Mouse (Mus musculus): ENCODE measurements around the gene Rbm6. TPM values are rescaled to one million over a fixed set of nuclear protein-coding genes. Genes with fewer than 3 reads are reported as not detected.

Gene Rbm6
- total and polyA plus RNA-seq, 2 experiments, result 9.9 to 34.4 TPM

DNA sequence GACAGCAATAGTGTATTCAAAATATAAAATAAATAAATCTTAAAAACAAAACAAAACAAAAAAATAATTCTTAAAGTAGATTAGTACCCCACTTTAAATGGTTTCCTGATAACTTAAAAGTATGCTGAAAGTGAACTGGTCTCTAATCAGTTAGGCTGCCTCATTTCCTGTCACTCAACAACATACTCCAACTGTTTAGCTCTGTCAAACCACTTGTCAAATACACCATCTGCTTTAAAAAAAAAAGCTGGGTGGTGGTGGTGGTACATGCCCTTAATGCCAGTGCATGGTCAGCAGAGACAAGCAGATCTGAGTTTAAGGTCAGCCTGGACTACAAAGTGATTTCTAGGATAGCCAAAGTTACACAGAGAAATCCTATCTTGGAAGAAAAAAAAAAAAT, 96.2 kb downstream of the Rbm6 start:
- no peak overlapping the region for H3K4me3 ChIP-seq (ENCODE audit: insufficient read depth, low read depth, low read length)
- no peak for TF ChIP-seq CTCF (IDR thresholded peaks at IDR 0.05; ENCODE audit: low read depth, low read length)
- no peak for TF ChIP-seq POLR2A (IDR thresholded peaks at IDR 0.05; ENCODE audit: extremely low read depth, insufficient read depth, low read length)
- no peak for DNase-seq (ENCODE audit: extremely low read depth, low read depth, low spot score)
- H3K27ac ChIP-seq (replicated peaks; ENCODE audit: insufficient read depth, low read depth, low read length), result no peak overlapping the region
- no peak overlapping the region for H3K9ac ChIP-seq (ENCODE audit: low read depth, low read length)
- H3K4me1 ChIP-seq (ENCODE audit: control insufficient read depth, insufficient read depth, low read length), result no peaks in the 10 kb centered on the region
- no peaks in the 10 kb centered on the region for H3K79me2 ChIP-seq (ENCODE audit: control insufficient read depth, insufficient read depth, low read length)
- no peaks in the 10 kb centered on the region for H3K27me3 ChIP-seq (ENCODE audit: control insufficient read depth, insufficient read depth, low read length)
- peaks cover 61% of the 10 kb centered on the region for H3K36me3 ChIP-seq (ENCODE audit: control insufficient read depth, insufficient read depth, low read length)

DNA sequence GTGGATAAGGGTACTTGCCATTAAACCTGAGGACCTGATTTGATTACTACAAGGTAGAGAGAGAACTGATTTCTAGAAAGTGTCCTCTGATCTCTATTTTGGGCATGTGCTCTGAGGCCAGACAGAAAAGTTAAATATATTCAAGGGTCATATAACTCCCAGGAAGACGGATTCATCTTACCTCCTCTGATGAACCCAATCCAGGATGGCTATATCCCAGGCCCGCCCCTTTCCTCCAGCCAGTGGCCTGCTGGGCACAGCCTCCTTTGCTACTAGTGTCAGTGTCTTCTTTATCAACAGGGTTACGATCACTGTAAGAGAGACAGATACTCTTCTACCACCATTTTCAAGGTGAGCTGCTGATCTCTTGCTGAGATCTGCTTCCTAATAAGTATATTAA, 98.6 kb downstream of the Rbm6 start:
- peaks cover 7% of the 10 kb centered on the region; the same call in 1 of the 2 replicates for H3K4me1 ChIP-seq (ENCODE audit: control insufficient read depth, insufficient read depth, low read length)
- TF ChIP-seq CTCF (IDR thresholded peaks at IDR 0.05; ENCODE audit: low read depth, low read length) (no peak), POLR2A (IDR thresholded peaks at IDR 0.05; ENCODE audit: extremely low read depth, insufficient read depth, low read length) (no peak)
- DNase-seq (ENCODE audit: extremely low read depth, low read depth, low spot score), result no peak
- peaks cover 45% of the 10 kb centered on the region for H3K36me3 ChIP-seq (ENCODE audit: control insufficient read depth, insufficient read depth, low read length)
- H3K79me2 ChIP-seq (ENCODE audit: control insufficient read depth, insufficient read depth, low read length), result peaks cover 9% of the 10 kb centered on the region; the same call in 1 of the 2 replicates
- no peak overlapping the region for H3K4me3 ChIP-seq (ENCODE audit: insufficient read depth, low read depth, low read length)
- no peak overlapping the region for H3K9ac ChIP-seq (ENCODE audit: low read depth, low read length)
- H3K27ac ChIP-seq (replicated peaks; ENCODE audit: insufficient read depth, low read depth, low read length), result no peak overlapping the region
- WGBS, result 91% methylated on average over 3 of the region's 3 CpGs
- no peaks in the 10 kb centered on the region for H3K27me3 ChIP-seq (ENCODE audit: control insufficient read depth, insufficient read depth, low read length)

DNA sequence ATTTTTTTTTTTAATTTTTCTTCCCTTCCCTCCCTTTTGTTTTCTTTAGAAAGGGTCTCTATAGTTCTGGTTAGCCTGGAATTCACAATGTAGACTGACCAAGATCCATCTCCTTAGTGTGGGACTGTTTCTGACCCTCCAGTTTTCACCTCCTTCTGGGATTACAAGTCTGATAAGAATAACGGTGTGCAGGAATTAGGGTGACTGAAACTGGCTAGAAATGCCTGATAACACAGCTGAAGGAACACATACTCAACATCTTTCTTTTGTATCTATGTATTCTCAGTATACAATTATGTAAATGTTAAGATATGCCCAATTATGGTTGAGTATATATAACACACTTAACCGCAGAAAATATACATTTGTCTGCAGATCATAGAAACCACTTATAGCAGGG, 101.3 kb downstream of the Rbm6 start:
- Histone ChIP-seq H3K27me3 (ENCODE audit: control insufficient read depth, insufficient read depth, low read length) (no peaks in the 10 kb centered on the region), H3K79me2 (ENCODE audit: control insufficient read depth, insufficient read depth, low read length) (peaks cover 18% of the 10 kb centered on the region; the same call in 1 of the 2 replicates), H3K4me3 (ENCODE audit: insufficient read depth, low read depth, low read length) (no peak overlapping the region), H3K36me3 (ENCODE audit: control insufficient read depth, insufficient read depth, low read length) (peaks cover 51% of the 10 kb centered on the region), H3K27ac (replicated peaks; ENCODE audit: insufficient read depth, low read depth, low read length) (no peak overlapping the region), H3K9ac (ENCODE audit: low read depth, low read length) (no peak overlapping the region), H3K4me1 (ENCODE audit: control insufficient read depth, insufficient read depth, low read length) (peaks cover 12% of the 10 kb centered on the region; the same call in 1 of the 2 replicates)
- no peak for DNase-seq (ENCODE audit: extremely low read depth, low read depth, low spot score)
- TF ChIP-seq POLR2A (IDR thresholded peaks at IDR 0.05; ENCODE audit: extremely low read depth, insufficient read depth, low read length) (no peak), CTCF (IDR thresholded peaks at IDR 0.05; ENCODE audit: low read depth, low read length) (no peak)
- WGBS, result 77% methylated on average over 2 of the region's 2 CpGs

DNA sequence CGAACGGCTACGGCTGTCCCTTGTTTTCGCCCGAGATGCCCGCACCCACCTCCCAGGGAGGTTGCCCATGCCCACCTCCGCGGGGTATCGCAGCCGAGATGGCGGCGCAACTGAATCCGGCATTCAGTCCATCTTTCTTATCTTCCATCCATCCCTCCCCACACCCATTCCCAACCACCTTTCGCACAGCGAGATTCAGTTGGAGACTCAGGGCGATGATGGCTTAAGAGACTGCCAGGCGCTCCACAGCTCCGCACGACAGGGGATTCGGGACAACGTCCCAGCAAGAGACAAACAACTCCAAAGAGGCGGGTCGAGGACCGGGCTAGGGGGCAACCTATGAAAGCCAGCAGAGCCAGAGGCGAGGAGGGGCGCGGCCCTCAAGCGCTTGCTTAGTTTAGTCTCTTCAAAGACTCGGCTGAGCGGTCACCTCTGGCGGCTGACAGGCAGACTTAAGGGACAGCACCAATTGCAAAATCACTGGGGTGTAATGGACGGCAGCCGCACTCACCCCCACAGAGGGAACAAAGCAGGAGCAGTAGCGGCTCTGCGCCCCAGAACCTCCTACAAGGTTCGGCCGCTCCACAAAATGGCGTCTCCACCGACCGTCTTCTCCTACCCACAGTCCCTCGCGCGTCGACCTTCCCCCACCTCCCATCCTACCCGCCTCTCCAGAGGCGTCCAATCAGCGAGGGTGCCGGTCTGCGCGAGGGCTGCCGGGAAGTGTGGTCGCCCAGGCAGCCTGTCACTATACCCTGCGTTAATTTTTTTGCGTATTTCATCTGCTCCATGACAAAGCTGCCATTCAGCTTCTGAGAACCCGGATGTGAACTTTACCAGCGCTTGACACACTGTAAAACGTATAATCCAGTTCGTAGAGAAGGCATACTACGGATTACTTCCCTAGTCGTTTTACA, 102.4 kb downstream of the Rbm6 start, which contains the start of gene Rbm5:
TSS of gene Rbm5 (minus strand) at position 623 of the 917 bp plus-strand sequence.
- Histone ChIP-seq H3K79me2 (ENCODE audit: control insufficient read depth, insufficient read depth, low read length) (peaks cover 18% of the 10 kb centered on the region; the same call in 1 of the 2 replicates), H3K27ac (replicated peaks; ENCODE audit: insufficient read depth, low read depth, low read length) (peak within 1 kb of the TSS; percentile 92), H3K27me3 (ENCODE audit: control insufficient read depth, insufficient read depth, low read length) (no peaks in the 10 kb centered on the region), H3K9ac (ENCODE audit: low read depth, low read length) (peak within 1 kb of the TSS; percentile 95), H3K4me1 (ENCODE audit: control insufficient read depth, insufficient read depth, low read length) (peaks cover 12% of the 10 kb centered on the region; the same call in 1 of the 2 replicates), H3K4me3 (ENCODE audit: insufficient read depth, low read depth, low read length) (peak within 1 kb of the TSS; percentile 87), H3K36me3 (ENCODE audit: control insufficient read depth, insufficient read depth, low read length) (peaks cover 51% of the 10 kb centered on the region)
- TF ChIP-seq CTCF (IDR thresholded peaks at IDR 0.05; ENCODE audit: low read depth, low read length), result no peak
- TF ChIP-seq POLR2A (IDR thresholded peaks at IDR 0.05; ENCODE audit: extremely low read depth, insufficient read depth, low read length), result peak; percentile 79; the same call in 1 of the 2 replicates
- peak; percentile 83 for DNase-seq (ENCODE audit: extremely low read depth, low read depth, low spot score)
- under 1% methylated on average over 60 of the region's 60 CpGs for WGBS

DNA sequence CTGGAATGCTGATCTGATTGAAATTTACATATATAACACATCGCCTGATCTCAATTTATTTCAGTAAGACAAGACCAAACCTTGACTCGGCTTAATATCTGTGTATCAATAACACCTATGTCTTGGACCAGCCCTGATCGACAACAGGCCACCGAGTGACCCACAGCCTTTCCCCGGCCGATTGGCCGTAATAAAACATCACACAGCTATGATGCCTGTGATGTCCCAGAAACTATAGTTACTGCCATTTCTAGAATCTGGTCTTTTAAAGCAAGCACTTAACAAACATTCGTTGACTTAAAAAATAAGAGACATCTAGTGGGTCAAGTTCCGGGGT, 103.0 kb downstream of the Rbm6 start:
- peaks cover 12% of the 10 kb centered on the region; the same call in 1 of the 2 replicates for H3K4me1 ChIP-seq (ENCODE audit: control insufficient read depth, insufficient read depth, low read length)
- WGBS, result 2% methylated on average over 9 of the region's 9 CpGs
- DNase-seq (ENCODE audit: extremely low read depth, low read depth, low spot score), result no peak
- H3K27ac ChIP-seq (replicated peaks; ENCODE audit: insufficient read depth, low read depth, low read length), result peak overlapping the region; percentile 92
- TF ChIP-seq POLR2A (IDR thresholded peaks at IDR 0.05; ENCODE audit: extremely low read depth, insufficient read depth, low read length) (no peak), CTCF (IDR thresholded peaks at IDR 0.05; ENCODE audit: low read depth, low read length) (no peak)
- peak overlapping the region; percentile 87 for H3K4me3 ChIP-seq (ENCODE audit: insufficient read depth, low read depth, low read length)
- H3K36me3 ChIP-seq (ENCODE audit: control insufficient read depth, insufficient read depth, low read length), result peaks cover 52% of the 10 kb centered on the region
- no peaks in the 10 kb centered on the region for H3K27me3 ChIP-seq (ENCODE audit: control insufficient read depth, insufficient read depth, low read length)
- H3K79me2 ChIP-seq (ENCODE audit: control insufficient read depth, insufficient read depth, low read length), result peaks cover 18% of the 10 kb centered on the region; the same call in 1 of the 2 replicates
- H3K9ac ChIP-seq (ENCODE audit: low read depth, low read length), result peak overlapping the region; percentile 95
